Comparison of ENCODE assay signal across 7 mouse cellular contexts in the genomic region with DNA sequence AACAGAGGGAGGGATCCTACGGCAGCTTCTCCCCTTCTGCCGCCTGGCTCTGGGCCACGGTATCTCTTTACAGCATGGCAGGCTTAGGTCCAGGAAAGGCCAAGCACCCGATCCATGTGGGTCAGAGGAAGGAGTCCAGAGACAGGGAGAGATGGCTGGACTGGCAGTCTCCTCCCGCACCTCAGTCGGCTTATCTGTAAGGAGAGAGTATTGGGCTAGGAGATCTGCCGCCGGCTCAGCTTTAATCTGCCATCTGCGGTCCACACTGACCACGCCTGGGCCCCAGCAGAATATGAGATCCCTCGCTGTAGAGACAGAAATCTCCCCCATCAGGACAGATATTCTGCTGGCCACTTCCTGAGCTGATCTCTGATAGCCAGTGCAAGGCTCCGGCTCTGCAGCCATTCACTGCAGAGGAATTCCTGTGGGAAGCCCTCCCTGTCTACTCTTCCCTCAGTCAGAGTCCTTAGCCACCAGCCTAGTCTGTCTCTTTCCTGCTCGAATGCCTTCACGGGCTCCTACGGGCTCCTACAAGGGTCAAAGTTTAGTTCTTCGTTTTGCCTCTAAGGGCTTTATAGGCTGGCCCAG. TPM values are rescaled to one million over a fixed set of nuclear protein-coding genes. Genes with fewer than 3 reads are reported as not detected.
DNase-seq lines count a peak whose midpoint lies in the region; ATAC-seq and TF ChIP-seq lines count a peak whose summit lies in the region.

No protein-coding gene starts in this region.

- no peaks in the 10 kb centered on the region for H3K9me3 ChIP-seq in heart, postnatal 0 days (replicated peaks; ENCODE audit: control insufficient read depth, low read length)
- H3K9me3 ChIP-seq in limb, embryonic 13.5 days: no peaks in the 10 kb centered on the region
- H3K9me3 ChIP-seq in midbrain, embryonic 15.5 days: no peaks in the 10 kb centered on the region

- no peak overlapping the region for H3K4me3 ChIP-seq in bone marrow, adult 2 months (replicated peaks; ENCODE audit: control insufficient read depth, low read depth, low read length)
- H3K4me3 ChIP-seq in heart, postnatal 0 days (ENCODE audit: low read depth, low read length): no peak overlapping the region
- H3K4me3 ChIP-seq in limb, embryonic 13.5 days: no peak overlapping the region
- H3K4me3 ChIP-seq in midbrain, embryonic 15.5 days: no peak overlapping the region

- H3K36me3 ChIP-seq in heart, postnatal 0 days (replicated peaks; ENCODE audit: control insufficient read depth, insufficient read depth, low read length): no peaks in the 10 kb centered on the region
- H3K36me3 ChIP-seq in limb, embryonic 13.5 days: no peaks in the 10 kb centered on the region
- H3K36me3 ChIP-seq in midbrain, embryonic 15.5 days (replicated peaks): no peaks in the 10 kb centered on the region

- H3K4me2 ChIP-seq in heart, postnatal 0 days (ENCODE audit: low read depth, low read length): peak overlapping the region; percentile 13
- H3K4me2 ChIP-seq in limb, embryonic 13.5 days (replicated peaks): peak overlapping the region; percentile 14
- H3K4me2 ChIP-seq in midbrain, embryonic 15.5 days: peak overlapping the region; percentile 1; the same call in 1 of the 2 replicates

- no peaks in the 10 kb centered on the region for H3K27me3 ChIP-seq in heart, postnatal 0 days (ENCODE audit: control insufficient read depth, insufficient read depth, low read length)
- H3K27me3 ChIP-seq in limb, embryonic 13.5 days: no peaks in the 10 kb centered on the region
- H3K27me3 ChIP-seq in midbrain, embryonic 15.5 days (replicated peaks): no peaks in the 10 kb centered on the region

- 64% methylated on average over 16 of the region's 16 CpGs for WGBS in bone marrow, adult 2 months
- 9% methylated on average over 16 of the region's 16 CpGs for WGBS in heart, postnatal 0 days
- 51% methylated on average over 16 of the region's 16 CpGs for WGBS in limb, embryonic 13.5 days
- 37% methylated on average over 16 of the region's 16 CpGs for WGBS in midbrain, embryonic 15.5 days

- peaks cover 8% of the 10 kb centered on the region; the same call in 1 of the 2 replicates for H3K4me1 ChIP-seq in bone marrow, adult 2 months (ENCODE audit: control insufficient read depth, insufficient read depth, low read length)
- peaks cover 34% of the 10 kb centered on the region for H3K4me1 ChIP-seq in heart, postnatal 0 days (ENCODE audit: control insufficient read depth, insufficient read depth)
- peaks cover 38% of the 10 kb centered on the region for H3K4me1 ChIP-seq in limb, embryonic 13.5 days
- peaks cover 18% of the 10 kb centered on the region for H3K4me1 ChIP-seq in midbrain, embryonic 15.5 days

- ATAC-seq in heart, postnatal 0 days (ENCODE audit: insufficient read depth, low read depth): no peak; the same call in 1 of the 2 replicates
- ATAC-seq in limb, embryonic 13.5 days (ENCODE audit: low FRiP score, low read depth): no peak
- ATAC-seq in midbrain, embryonic 15.5 days (replicated peaks): no peak

- H3K9ac ChIP-seq in heart, postnatal 0 days (replicated peaks; ENCODE audit: low read depth, low read length): peak overlapping the region; percentile 40
- no peak overlapping the region; the same call in 1 of the 2 replicates for H3K9ac ChIP-seq in limb, embryonic 13.5 days
- no peak overlapping the region for H3K9ac ChIP-seq in midbrain, embryonic 15.5 days

- TF ChIP-seq POLR2A in bone marrow, adult 2 months (IDR thresholded peaks at IDR 0.05; ENCODE audit: borderline replicate concordance, control insufficient read depth, low read depth, low read length): no peak

- peak; percentile 56 to 64 for DNase-seq in cerebellum, postnatal 36 days
- peak; percentile 75 for DNase-seq in heart, postnatal 0 days (ENCODE audit: low spot score)
- no peak for DNase-seq in spleen, postnatal 36 days (ENCODE audit: low spot score in 2 of 2)
- no peak for DNase-seq in left cerebral cortex, adult 8-10 months (ENCODE audit: low spot score in 2 of 2)

- H3K27ac ChIP-seq in bone marrow, adult 2 months (ENCODE audit: control insufficient read depth, insufficient read depth, low read depth, low read length, poor library complexity): peak overlapping the region; percentile 21; the same call in 1 of the 2 replicates
- peak overlapping the region; percentile 76 for H3K27ac ChIP-seq in heart, postnatal 0 days (ENCODE audit: low read depth)
- no peak overlapping the region for H3K27ac ChIP-seq in limb, embryonic 13.5 days
- H3K27ac ChIP-seq in midbrain, embryonic 15.5 days: no peak overlapping the region

- TF ChIP-seq EP300 in heart, postnatal 0 days (IDR thresholded peaks at IDR 0.05; ENCODE audit: low read depth): no peak

- no peak for TF ChIP-seq CTCF in bone marrow, adult 2 months (IDR thresholded peaks at IDR 0.05; ENCODE audit: control insufficient read depth, insufficient read depth, low read length)
- TF ChIP-seq CTCF in heart, postnatal 0 days (IDR thresholded peaks at IDR 0.05; ENCODE audit: low read depth): no peak

RNA-seq across cellular contexts. Expression of gene Btg2, which starts 8.0 kb away (rescaled TPM):
- polyA plus RNA-seq in bone marrow, adult 2 months (2011; ENCODE audit: insufficient read depth, insufficient read length, low replicate concordance, missing spikeins): 79.9 and 89.5 TPM in 2 replicates
- total RNA-seq in heart, postnatal 0 days (2014; rRNA removed; ENCODE audit: low replicate concordance): 46.8 and 52.9 TPM in 2 replicates
- 27.4 and 33.7 TPM in 2 replicates for polyA plus RNA-seq in heart, postnatal 0 days (2015; fragmentation: Nextera tagmentation; extraction: Ambion mirVana)
- polyA plus RNA-seq in limb, embryonic 13.5 days (2015; fragmentation: Nextera tagmentation; extraction: Ambion mirVana): 27.1 and 28.2 TPM in 2 replicates
- polyA plus RNA-seq in midbrain, embryonic 15.5 days (2015; fragmentation: Nextera tagmentation; extraction: Ambion mirVana): 37.2 and 42.2 TPM in 2 replicates
- total RNA-seq in left cerebral cortex, adult 8-10 months (2022): 10 to 100 TPM; 11.3 to 21.4 (median 12.1) TPM

RNA-seq across cellular contexts. Expression of gene Chit1, which starts 24.1 kb away (rescaled TPM):
- not detected in 2 replicates for polyA plus RNA-seq in bone marrow, adult 2 months (2011; ENCODE audit: insufficient read depth, insufficient read length, low replicate concordance, missing spikeins)
- total RNA-seq in heart, postnatal 0 days (2014; rRNA removed; ENCODE audit: low replicate concordance): 0.76 and 1.5 TPM in 2 replicates
- 0.19 and 0.30 TPM in 2 replicates for polyA plus RNA-seq in heart, postnatal 0 days (2015; fragmentation: Nextera tagmentation; extraction: Ambion mirVana)
- polyA plus RNA-seq in limb, embryonic 13.5 days (2015; fragmentation: Nextera tagmentation; extraction: Ambion mirVana): 0.17 and 0.26 TPM in 2 replicates
- polyA plus RNA-seq in midbrain, embryonic 15.5 days (2015; fragmentation: Nextera tagmentation; extraction: Ambion mirVana): 0.09 and 0.10 TPM in 2 replicates
- under 1 TPM in 1 of 4 experiments, not detected in 3; 0.19 TPM for total RNA-seq in left cerebral cortex, adult 8-10 months (2022)

RNA-seq across cellular contexts. Expression of gene Fmod, which starts 49.9 kb away (rescaled TPM):
- 0.31 TPM in 1 of 2 replicates, not detected in the other for polyA plus RNA-seq in bone marrow, adult 2 months (2011; ENCODE audit: insufficient read depth, insufficient read length, low replicate concordance, missing spikeins)
- 11.2 and 12.5 TPM in 2 replicates for total RNA-seq in heart, postnatal 0 days (2014; rRNA removed; ENCODE audit: low replicate concordance)
- polyA plus RNA-seq in heart, postnatal 0 days (2015; fragmentation: Nextera tagmentation; extraction: Ambion mirVana): 7.7 and 8.9 TPM in 2 replicates
- polyA plus RNA-seq in limb, embryonic 13.5 days (2015; fragmentation: Nextera tagmentation; extraction: Ambion mirVana): 42.1 and 48.5 TPM in 2 replicates
- polyA plus RNA-seq in midbrain, embryonic 15.5 days (2015; fragmentation: Nextera tagmentation; extraction: Ambion mirVana): 15.2 and 21.1 TPM in 2 replicates
- 10 to 100 TPM; 15.9 to 22.2 (median 20.9) TPM for total RNA-seq in left cerebral cortex, adult 8-10 months (2022)

Comparison
In these comparisons a context has a peak if more than half of its experiments do, and no peak if none do; other contexts are left out.
1. H3K27ac ChIP-seq: peak in bone marrow, adult 2 months (single experiment) and heart, postnatal 0 days (single experiment); none in limb, embryonic 13.5 days (single experiment) and midbrain, embryonic 15.5 days (single experiment).
2. DNase-seq: peak in cerebellum, postnatal 36 days (2 of 2) and heart, postnatal 0 days (single experiment); none in spleen, postnatal 36 days (0 of 2) and left cerebral cortex, adult 8-10 months (0 of 2).
3. Peak in every context shown above with its lines, with median percentiles within 50 percentile points of each other: H3K4me2 ChIP-seq.